Mouse (Mus musculus) kidney, adult 11 months (tissue): ENCODE measurements around the gene Pml.
"Not testable (repeated sequence)": the region's sequence is repeated elsewhere in the genome, so short reads cannot be mapped to it uniquely, and the experiment has no call there.

Experiments used
- DNase-seq: peaks from one replicate; pipeline ENCODE4 v3.0.0; 2022

The Pml gene

GRCm38 (mm10) chr9:58271109-58271508 is 21.5 kb upstream of the Pml start:
- DNase-seq: no peak

DNA sequence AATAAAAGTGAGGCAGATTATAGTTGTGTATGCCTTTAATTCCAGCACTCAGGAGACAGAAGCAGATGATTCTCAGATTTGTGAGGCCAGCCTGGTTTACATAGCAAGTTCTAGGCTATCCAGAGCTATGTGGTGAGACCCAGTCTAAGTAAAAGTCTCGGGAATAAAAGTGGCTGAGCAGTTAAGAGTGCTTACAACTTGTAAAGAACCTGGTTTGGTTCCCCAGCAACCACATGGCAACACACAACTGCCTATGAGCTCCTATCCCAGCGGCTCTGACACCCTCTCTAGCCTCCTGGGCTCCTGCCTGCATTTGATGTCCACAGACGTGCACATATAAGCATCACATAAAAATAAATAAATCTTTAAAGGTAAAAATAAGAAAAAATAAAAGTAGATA is 20.5 kb upstream of the Pml start:
- DNase-seq: no peak

GRCm38 (mm10) chr9:58268384-58269313 is 19.1 kb upstream of the Pml start:
- DNase-seq: no peak

DNA sequence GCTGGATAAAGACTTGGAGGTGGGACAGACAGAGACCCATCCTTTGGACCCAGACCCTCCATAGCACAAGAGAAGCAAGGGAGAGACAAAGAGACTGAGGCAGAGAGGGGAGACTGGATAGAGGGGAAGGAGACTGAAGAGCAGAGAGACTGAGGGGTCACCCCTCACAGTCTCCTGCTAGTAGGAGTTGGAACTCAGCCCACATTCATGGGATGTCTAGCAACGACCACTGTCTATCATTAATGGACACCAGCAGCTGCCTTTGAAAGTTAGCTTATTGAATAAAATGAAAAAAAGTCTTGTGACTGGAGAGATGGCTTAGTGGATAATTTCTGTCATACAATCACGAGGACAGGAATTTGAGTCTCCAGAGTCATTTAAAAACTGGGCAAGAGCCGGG is 17.5 kb upstream of the Pml start:
- no peak for DNase-seq

- DNase-seq: no peak
Measured at GRCm38 (mm10) chr9:58266571-58267011, 17.0 kb upstream of the Pml start.

- no peak for DNase-seq
Measured at GRCm38 (mm10) chr9:58265368-58265767, 15.8 kb upstream of the Pml start.

DNA sequence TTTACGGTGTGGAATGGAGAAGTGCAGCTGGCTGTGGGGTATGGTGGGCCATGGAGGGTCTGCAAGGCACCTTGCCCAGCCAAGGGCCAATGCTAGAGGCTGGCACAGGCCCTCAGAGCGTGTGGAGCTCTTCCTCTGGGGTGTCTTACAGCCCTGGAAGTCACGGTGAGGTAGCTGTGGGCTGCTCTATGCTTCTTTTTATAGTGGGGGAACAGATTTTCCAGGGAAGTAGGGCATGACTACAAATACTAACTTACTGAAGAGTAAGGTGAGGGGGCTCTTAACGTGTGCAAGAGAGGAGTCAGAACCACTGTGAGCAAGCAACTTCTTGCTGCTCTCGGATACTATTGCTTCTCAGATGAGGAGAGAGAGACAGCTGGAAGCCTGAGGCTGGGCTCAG is 12.9 kb upstream of the Pml start:
- no peak for DNase-seq

DNA sequence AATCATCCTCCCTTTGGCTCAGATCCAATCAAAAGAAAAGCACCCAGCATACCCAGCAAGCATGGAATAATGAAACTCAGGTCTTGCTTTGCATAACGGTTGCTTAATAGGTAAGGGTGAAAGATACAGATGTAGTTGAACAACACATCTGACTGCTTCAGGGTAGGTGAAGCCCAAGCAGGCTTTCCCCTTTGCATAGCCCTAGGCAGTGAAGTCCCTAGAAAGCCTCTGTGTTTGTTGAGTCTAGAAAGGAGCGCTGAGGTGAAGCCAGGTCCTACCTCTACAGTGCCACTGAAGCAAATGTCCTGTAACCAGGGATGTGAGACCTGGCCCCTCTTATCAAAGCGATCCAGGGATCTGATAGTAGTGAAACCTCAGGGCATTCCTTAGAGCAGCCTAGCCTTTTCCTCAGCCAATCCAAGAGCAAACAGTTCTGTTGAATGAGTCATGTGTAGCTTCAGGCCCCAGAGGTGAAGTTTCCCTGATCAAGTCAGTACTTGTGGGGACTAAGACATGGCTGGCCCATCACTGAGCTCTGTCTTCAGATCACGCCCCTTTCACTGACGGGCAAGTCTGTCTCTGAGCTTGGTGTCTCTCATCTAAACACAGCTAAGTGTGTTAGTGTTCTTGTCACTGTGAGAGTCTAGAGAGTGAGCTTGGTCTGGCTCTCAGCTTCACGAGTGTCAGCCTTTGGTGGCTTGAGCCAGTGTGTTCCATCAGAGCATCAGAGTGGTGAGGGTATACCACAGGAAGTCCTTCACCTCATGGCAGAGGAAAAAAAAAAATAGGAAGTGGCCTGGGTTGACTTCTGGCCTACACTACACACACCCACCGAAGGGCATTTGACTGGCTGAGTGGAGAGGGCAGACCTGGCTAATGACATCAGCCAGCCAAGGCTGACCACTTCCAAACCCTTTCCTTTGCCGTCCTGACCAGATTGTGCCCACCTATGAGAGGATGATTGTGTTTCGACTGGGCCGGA is 6.4 kb upstream of the Pml start:
- no peak for DNase-seq

DNA sequence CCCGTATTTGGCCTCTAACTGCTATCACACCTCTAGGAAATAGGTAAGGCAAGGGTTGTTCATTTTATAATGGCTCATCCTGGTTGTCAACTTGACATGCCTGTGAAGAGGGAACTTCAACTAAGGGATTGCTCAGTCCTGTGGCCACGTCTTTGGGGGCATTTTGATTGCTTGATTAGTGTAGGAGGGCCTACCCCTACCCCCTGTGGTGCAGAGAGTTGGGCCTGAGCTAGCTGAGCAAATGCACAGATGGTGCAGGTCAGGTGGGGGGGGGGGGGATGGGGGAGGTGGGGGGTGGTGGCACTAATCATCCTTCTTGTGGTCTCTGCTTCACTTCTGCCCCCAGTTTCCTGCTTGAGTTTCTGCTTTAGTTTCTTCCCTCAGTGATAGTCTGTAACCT is 5.5 kb upstream of the Pml start:
- no peak for DNase-seq

DNA sequence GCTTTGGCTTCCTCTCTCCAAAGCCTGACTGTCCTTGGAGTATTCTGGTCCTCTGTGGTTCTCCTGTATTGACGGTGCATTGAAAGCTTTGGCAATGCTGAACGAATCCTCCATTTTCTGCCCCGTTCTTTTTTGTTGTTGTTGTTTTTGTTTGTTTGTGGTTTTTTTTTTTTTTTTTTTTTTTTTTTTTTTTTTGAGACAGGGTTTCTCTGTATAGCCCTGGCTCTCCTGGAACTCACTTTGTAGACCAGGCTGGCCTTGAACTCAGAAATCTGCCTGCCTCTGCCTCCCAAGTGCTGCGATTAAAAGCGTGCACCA is 4.2 kb upstream of the Pml start:
- not testable (repeated sequence) for DNase-seq

DNA sequence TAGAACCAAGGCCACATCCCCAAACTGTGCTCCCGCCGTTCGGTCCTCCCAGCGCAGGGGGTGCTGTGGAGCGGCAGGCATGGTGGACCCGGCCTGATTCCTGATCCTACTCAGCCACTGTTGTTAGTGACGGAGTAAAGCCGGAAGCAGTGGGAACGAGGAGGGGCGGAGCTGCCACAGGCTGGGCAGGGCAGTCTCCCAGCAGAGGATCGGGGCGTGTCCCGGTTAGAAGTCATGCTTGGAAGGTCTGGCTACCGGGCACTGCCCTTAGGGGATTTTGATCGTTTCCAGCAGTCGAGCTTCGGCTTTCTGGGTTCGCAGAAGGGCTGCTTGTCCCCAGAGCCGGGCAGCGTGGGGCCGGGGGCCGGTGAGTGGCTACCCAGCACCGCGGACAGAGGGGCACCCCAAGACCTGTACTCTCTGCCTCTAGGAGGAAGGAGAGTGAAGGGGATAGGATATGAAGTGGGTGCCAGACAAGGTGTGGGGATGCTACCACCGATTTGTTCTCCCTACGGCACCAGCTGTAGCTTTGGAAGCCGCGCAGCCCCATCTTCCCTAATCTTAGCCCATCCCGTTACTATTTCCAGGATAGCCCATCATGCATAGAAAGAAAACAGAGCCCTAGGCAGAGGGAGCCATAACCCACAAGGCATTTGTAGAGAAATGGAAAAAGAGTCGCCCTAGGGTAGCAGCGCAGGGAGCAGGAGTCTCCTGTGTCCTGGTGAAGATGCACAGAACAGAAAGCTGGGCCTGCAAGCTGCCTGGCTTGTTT is 3.6 kb upstream of the Pml start, which contains the start of gene Stoml1:
Gene Stoml1 (plus strand): TSS at position 132 of the 772 bp plus-strand sequence.
- peak; percentile 97 for DNase-seq

GRCm38 (mm10) chr9:58250730-58251129 is 1.1 kb upstream of the Pml start:
- not testable (repeated sequence) for DNase-seq

DNA sequence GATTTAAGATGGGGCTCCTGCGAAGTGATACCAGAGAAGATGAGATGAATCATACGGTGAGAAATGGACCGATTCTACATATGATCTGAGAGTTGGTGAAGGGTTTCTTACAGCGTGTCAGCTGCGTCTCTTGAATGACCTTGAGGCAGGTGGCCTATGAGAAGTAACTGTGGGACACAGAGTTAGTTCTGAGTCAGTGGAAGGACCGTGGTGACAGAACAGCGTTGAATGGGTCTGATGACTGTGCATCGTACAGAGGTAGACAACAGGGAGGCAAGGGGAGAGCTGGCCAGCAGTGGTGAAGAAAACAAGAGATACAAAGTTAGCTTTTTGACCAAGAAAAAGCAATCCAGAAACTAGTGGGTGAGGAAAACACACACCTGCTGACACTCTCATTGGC is 736 bp upstream of the Pml start:
- DNase-seq: no peak

DNA sequence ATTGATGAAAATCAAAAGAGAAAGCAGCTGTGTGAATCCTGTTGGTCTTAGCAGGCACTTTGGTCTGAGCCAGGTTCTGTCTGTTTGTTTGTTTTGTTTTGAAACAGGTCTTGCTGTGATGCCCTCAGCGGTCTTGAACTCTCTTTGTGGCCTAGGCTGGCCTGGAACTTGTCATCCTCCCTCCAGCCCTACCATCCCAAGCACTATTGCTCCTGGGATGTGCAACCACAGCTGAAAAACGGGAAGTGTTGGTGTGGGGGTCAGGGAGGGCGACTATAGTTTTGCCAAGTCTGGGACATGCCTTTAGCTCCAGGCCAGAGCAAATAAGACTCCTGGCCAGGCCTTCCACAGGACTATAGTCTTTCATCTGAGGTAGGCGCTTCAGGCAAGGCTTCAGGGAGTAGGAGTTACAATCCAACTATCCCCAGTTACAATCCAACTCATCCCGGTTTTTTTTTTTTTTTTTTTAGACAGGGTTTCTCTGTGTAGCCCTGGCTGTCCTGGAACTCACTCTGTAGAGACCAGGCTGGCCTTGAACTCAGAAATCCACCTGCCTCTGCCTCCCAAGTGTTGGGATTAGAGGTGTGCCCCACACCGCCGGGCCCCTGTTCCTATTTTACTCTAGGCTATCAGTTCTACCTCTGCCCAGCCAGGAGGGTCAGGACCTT is 706 bp downstream of the Pml start:
- no peak for DNase-seq

GRCm38 (mm10) chr9:58247064-58247759 is 2.4 kb downstream of the Pml start:
- peak; percentile 81 for DNase-seq

- DNase-seq: no peak
Measured at GRCm38 (mm10) chr9:58246083-58246591, 3.4 kb downstream of the Pml start.

DNA sequence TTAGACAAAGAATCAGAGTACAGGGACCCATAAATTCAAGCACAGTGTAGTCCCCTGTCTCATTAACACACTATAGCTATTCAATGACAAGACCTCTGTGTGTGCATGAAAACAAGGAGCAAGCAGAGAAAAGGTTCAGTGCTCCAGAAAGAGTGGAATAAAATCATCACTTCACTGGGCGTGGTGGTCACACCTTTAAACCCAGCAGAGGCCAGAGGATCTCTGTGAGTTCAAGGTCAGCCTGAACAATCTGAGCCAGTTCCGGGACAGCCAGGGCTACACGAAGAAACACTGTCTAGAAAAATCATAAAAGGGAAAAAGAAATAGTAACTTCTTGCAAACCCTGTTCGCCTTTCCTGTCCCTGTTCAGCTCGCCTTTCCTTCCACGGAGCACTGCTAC is 5.9 kb downstream of the Pml start:
- no peak for DNase-seq

- no peak for DNase-seq
Measured at GRCm38 (mm10) chr9:58242696-58243095, 6.9 kb downstream of the Pml start.

GRCm38 (mm10) chr9:58241780-58242485 is 7.7 kb downstream of the Pml start:
- peak; percentile 46 for DNase-seq

- no peak for DNase-seq
Measured at GRCm38 (mm10) chr9:58234502-58235015, 15.0 kb downstream of the Pml start.
